Mouse (Mus musculus): Measurements from ENCODE around the gene Kif2c.

The Kif2c gene

DNA sequence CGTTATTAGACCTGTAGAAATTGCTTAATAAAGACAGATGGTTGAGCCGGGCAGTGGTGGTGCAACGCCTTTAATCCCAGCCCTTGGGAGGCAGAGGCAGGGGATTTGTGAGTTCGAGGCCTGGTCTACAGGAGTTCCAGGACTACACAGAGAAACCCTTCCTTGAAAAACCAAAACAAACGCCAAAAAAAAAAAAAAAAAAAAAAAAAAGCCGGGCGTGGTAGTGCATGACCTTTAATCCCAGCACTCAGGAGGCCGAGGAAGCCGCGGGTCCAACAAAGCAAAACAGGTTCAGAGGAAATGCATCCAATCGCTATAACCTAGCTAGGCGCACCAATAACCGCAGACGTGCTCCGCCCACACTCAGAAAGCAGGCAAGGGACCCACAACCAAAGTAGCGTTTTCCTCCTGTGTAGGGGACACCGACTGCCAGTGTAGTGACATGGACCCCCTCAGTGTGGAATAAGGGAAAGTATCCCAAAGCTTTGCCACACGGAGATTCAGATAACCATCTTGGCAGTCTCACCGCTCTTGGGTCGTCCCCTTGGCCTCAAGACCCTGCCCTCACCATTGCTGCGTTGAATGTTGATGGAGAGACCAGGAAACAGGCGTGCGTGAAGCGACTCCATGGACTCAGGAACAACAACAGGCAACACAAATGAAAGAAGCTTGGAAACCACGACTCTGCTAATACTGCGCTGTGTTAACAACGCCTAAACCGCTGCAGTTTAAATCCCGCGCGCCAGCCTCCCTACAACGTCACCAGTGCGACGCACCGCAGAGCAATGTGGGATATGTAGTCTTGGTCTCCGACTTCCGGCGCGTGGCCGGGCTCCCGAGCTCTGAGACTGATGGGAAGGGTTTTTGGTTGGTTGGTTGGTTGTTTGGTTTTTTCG lies at the start of gene Kif2c:
TSS of gene Kif2c (minus strand) at position 777 of the 896 bp plus-strand sequence.
- TF ChIP-seq GATA4 (IDR thresholded peaks at IDR 0.05; ENCODE audit: insufficient replicate concordance, low read length), result no peak

DNA sequence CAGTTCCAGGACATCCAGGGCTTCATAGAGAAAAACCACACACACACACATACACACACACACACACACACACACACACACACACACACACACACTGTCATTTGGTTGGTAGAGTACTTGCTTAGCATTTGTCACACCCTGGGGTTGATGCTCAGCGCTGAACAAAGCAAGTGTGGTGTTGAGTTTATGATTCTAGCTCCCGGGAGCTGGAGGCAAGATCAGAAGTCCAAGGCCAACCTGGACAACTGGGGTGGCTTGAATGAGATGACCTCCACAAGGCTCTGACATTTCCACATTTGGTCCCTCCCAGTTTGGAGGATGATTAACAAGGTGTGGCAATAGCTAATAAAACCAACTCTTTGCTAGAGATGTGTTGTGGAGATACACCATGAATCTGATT lies 48.8 kb upstream of the Kif2c start:
- TF ChIP-seq GATA4 (IDR thresholded peaks at IDR 0.05; ENCODE audit: insufficient replicate concordance, low read length), result no peak

- TF ChIP-seq GATA4 (IDR thresholded peaks at IDR 0.05; ENCODE audit: insufficient replicate concordance, low read length), result no peak
Observed at GRCm38 (mm10) chr4:117230331-117230730, 47.9 kb upstream of the Kif2c start.

GRCm38 (mm10) chr4:117229590-117229989 lies 47.2 kb upstream of the Kif2c start:
- TF ChIP-seq GATA4 (IDR thresholded peaks at IDR 0.05; ENCODE audit: insufficient replicate concordance, low read length), result no peak

GRCm38 (mm10) chr4:117225250-117225649 lies 42.8 kb upstream of the Kif2c start:
- no peak for TF ChIP-seq GATA4 (IDR thresholded peaks at IDR 0.05; ENCODE audit: insufficient replicate concordance, low read length)

- TF ChIP-seq GATA4 (IDR thresholded peaks at IDR 0.05; ENCODE audit: insufficient replicate concordance, low read length), result no peak
Observed at GRCm38 (mm10) chr4:117224122-117224521, 41.7 kb upstream of the Kif2c start.

- TF ChIP-seq GATA4 (IDR thresholded peaks at IDR 0.05; ENCODE audit: insufficient replicate concordance, low read length), result no peak
Observed at GRCm38 (mm10) chr4:117223001-117223400, 40.6 kb upstream of the Kif2c start.

DNA sequence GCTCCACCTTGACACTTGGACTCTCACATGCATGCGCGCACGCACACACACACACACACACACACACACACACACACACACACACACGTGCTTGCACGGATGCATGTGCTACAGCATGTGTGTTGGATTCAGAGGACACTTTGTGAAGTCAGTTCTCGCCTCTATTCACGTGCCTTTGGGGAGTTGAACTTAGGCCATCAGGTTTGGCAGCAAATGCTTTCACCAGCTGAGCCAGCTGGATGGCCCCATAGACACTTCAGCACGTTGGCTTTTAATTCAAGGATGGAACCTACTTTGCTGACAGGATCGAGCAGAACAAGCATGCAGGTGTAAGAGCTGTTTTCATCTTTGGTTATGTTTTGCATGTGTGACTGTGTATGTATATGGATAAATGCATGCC lies 39.4 kb upstream of the Kif2c start:
- no peak for TF ChIP-seq GATA4 (IDR thresholded peaks at IDR 0.05; ENCODE audit: insufficient replicate concordance, low read length)

DNA sequence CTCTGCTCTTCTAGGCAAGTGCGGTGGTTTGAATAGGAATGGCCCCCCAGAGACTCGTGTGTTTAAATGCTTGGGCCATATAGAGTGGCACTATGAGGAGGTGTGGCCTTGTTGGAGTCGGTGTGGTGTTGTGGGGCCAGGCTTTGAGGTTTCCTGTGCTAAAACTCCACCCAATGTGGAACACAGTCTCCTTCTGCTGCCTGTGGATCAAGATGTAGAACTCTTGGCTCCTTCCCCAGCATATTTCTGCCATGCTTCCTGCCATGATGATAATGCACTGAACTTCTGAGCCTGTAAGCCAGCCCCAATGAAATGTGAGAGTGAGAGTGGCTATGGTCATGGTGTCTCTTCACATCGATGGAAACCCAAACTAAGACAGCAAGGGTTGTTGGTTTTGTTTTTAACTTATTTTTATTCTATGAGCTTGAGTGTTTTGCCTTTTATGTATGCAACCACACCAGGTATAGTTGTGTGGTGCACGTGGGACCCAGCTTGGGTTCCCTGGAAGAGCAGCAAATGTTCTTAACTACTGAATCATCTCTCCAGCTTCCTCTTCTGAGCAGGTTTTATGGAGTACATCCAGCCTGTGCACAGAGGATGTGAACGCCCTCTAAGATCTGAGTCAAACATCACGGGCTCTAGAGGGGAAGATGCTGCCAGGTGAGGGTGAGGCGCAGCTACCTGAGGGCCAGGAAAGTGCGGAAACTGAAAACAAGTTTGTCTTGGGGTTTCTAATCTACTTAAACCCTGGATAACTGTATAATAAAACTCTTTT lies 38.5 kb upstream of the Kif2c start:
- TF ChIP-seq GATA4 (IDR thresholded peaks at IDR 0.05; ENCODE audit: insufficient replicate concordance, low read length), result no peak

DNA sequence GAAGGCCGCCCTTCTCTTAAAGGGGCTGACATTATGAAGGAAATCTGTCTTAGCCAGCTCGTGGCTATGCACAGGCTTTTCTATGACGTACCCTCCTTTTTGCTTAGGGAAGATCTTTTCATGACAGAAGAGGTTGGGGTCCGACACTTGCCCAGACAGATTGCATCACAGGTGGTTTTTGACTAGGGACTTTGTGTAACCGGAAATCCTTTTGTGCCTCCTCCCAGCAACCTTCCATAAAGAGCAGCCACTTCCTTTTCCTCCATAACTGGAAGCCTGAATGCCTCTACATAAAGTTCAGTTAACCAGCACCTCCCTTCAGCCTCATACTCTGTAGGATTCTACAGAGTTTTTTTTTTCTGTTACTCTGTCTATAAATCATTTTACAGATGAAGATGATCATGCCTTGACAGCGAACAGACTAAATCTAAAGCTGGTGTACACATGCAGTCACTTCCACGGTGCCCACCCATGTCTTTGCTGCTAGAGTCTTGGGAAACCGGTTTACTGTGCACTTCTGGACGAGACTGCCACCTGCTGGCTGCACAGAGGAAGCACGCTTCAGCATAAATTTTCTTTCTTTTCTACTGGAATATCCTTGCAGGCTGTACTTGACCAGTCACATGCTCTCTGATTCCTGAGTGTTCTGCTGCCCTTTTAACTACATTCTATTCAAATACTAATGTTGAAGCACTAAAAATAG lies 36.2 kb upstream of the Kif2c start:
- no peak for TF ChIP-seq GATA4 (IDR thresholded peaks at IDR 0.05; ENCODE audit: insufficient replicate concordance, low read length)

- no peak for TF ChIP-seq GATA4 (IDR thresholded peaks at IDR 0.05; ENCODE audit: insufficient replicate concordance, low read length)
Observed at GRCm38 (mm10) chr4:117217029-117217428, 34.6 kb upstream of the Kif2c start.

- TF ChIP-seq GATA4 (IDR thresholded peaks at IDR 0.05; ENCODE audit: insufficient replicate concordance, low read length), result no peak
Observed at GRCm38 (mm10) chr4:117214250-117214649, 31.8 kb upstream of the Kif2c start.

- TF ChIP-seq GATA4 (IDR thresholded peaks at IDR 0.05; ENCODE audit: insufficient replicate concordance, low read length), result no peak
Observed at GRCm38 (mm10) chr4:117210147-117211074, 28.0 kb upstream of the Kif2c start.

DNA sequence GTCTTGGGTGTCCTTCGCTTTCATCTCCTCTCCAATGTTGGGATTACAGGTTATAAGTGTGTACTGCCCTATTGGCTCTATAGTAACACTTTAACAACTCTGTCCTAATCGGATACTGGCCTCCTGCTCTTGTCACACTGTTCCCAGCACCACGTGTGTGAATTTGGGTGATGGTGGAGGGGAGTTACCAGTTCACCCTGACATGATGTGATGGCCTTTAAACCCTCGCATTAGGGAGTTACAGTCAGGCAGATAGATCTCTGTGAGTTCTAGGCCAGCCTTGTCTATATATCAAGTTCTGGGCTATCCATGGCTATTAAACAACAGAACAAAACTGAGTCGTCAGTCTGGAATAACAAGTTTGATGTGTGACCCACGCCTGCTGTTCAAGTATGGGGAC lies 27.2 kb upstream of the Kif2c start:
- TF ChIP-seq GATA4 (IDR thresholded peaks at IDR 0.05; ENCODE audit: insufficient replicate concordance, low read length), result no peak
